Mouse (Mus musculus): Measurements from ENCODE around the gene Olfr1441. TPM values are rescaled to one million over a fixed set of nuclear protein-coding genes. Genes with fewer than 3 reads are reported as not detected.

Gene Olfr1441
- polyA plus RNA-seq (2014; fragmentation: Illumina TruSeq; extraction: RNeasy Lipid Tissue Mini Kit (QIAGEN cat#74804); ENCODE audit: low read depth, low replicate concordance): not detected

GRCm38 (mm10) chr19:12417361-12417760 lies at the start of gene Olfr1441:
Gene Olfr1441 (plus strand): TSS chr19:12417433.

DNA sequence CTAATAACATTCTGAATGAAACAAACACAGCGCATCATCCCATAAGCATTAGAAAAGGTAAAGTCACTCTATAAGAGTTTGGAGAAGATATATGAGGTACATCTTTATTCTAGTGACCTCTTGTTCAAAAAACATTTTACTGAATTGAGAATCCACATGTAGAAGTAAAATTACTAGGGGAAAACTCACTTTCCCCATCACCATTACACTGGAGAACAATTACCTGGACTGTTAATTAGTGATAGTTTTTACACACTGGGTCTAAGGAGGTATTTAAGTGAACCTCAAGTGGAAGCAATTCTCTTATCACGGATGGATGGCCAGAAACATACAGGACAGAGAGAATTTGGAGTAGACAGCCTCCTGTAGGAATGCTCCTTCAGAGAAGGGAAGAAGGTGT lies 30.3 kb upstream of the Olfr1441 start, which contains the start of gene Olfr1440:
Gene Olfr1440 (plus strand): TSS at position 301 of the 400 bp plus-strand sequence.

GRCm38 (mm10) chr19:12427605-12428004 lies 10.4 kb downstream of the Olfr1441 start, which contains the start of gene Pfpl:
Gene Pfpl (plus strand): TSS chr19:12427905.

GRCm38 (mm10) chr19:12460282-12461249 lies 43.3 kb downstream of the Olfr1441 start, which contains the start of gene Mpeg1:
Gene Mpeg1 (plus strand): TSS chr19:12460779.

Other genes with a start within 250 kb of the Olfr1441 start
- not detected for gene Olfr1555-ps1, start 247.3 kb upstream of the Olfr1441 start, polyA plus RNA-seq (2014; fragmentation: Illumina TruSeq; extraction: RNeasy Lipid Tissue Mini Kit (QIAGEN cat#74804); ENCODE audit: low read depth, low replicate concordance)
- gene Olfr1431, start 216.8 kb upstream of the Olfr1441 start, polyA plus RNA-seq (2014; fragmentation: Illumina TruSeq; extraction: RNeasy Lipid Tissue Mini Kit (QIAGEN cat#74804); ENCODE audit: low read depth, low replicate concordance): not detected
- gene Olfr1432, start 184.8 kb upstream of the Olfr1441 start, polyA plus RNA-seq (2014; fragmentation: Illumina TruSeq; extraction: RNeasy Lipid Tissue Mini Kit (QIAGEN cat#74804); ENCODE audit: low read depth, low replicate concordance): not detected
- gene Olfr262, start 175.8 kb upstream of the Olfr1441 start, polyA plus RNA-seq (2014; fragmentation: Illumina TruSeq; extraction: RNeasy Lipid Tissue Mini Kit (QIAGEN cat#74804); ENCODE audit: low read depth, low replicate concordance): not detected
- not detected for gene Olfr235, start 156.4 kb upstream of the Olfr1441 start, polyA plus RNA-seq (2014; fragmentation: Illumina TruSeq; extraction: RNeasy Lipid Tissue Mini Kit (QIAGEN cat#74804); ENCODE audit: low read depth, low replicate concordance)
- gene Olfr1434, start 137.6 kb upstream of the Olfr1441 start, polyA plus RNA-seq (2014; fragmentation: Illumina TruSeq; extraction: RNeasy Lipid Tissue Mini Kit (QIAGEN cat#74804); ENCODE audit: low read depth, low replicate concordance): not detected
- not detected for gene Olfr1436, start 118.3 kb upstream of the Olfr1441 start, polyA plus RNA-seq (2014; fragmentation: Illumina TruSeq; extraction: RNeasy Lipid Tissue Mini Kit (QIAGEN cat#74804); ENCODE audit: low read depth, low replicate concordance)
- not detected for gene Olfr1437, start 92.3 kb upstream of the Olfr1441 start, polyA plus RNA-seq (2014; fragmentation: Illumina TruSeq; extraction: RNeasy Lipid Tissue Mini Kit (QIAGEN cat#74804); ENCODE audit: low read depth, low replicate concordance)
- not detected for gene Olfr1438-ps1, start 81.5 kb upstream of the Olfr1441 start, polyA plus RNA-seq (2014; fragmentation: Illumina TruSeq; extraction: RNeasy Lipid Tissue Mini Kit (QIAGEN cat#74804); ENCODE audit: low read depth, low replicate concordance)
- gene Olfr1440, start 30.2 kb upstream of the Olfr1441 start, polyA plus RNA-seq (2014; fragmentation: Illumina TruSeq; extraction: RNeasy Lipid Tissue Mini Kit (QIAGEN cat#74804); ENCODE audit: low read depth, low replicate concordance): not detected
- not detected for gene Pfpl, start 10.5 kb downstream of the Olfr1441 start, polyA plus RNA-seq (2014; fragmentation: Illumina TruSeq; extraction: RNeasy Lipid Tissue Mini Kit (QIAGEN cat#74804); ENCODE audit: low read depth, low replicate concordance)
- 77.7 TPM for gene Mpeg1, start 43.3 kb downstream of the Olfr1441 start, polyA plus RNA-seq (2014; fragmentation: Illumina TruSeq; extraction: RNeasy Lipid Tissue Mini Kit (QIAGEN cat#74804); ENCODE audit: low read depth, low replicate concordance)
- 22.3 TPM for gene Dtx4, start 84.0 kb downstream of the Olfr1441 start, polyA plus RNA-seq (2014; fragmentation: Illumina TruSeq; extraction: RNeasy Lipid Tissue Mini Kit (QIAGEN cat#74804); ENCODE audit: low read depth, low replicate concordance)
- gene Fam111a, start 128.3 kb downstream of the Olfr1441 start, polyA plus RNA-seq (2014; fragmentation: Illumina TruSeq; extraction: RNeasy Lipid Tissue Mini Kit (QIAGEN cat#74804); ENCODE audit: low read depth, low replicate concordance): 20.9 TPM
- gene Gm4952, start 182.5 kb downstream of the Olfr1441 start, polyA plus RNA-seq (2014; fragmentation: Illumina TruSeq; extraction: RNeasy Lipid Tissue Mini Kit (QIAGEN cat#74804); ENCODE audit: low read depth, low replicate concordance): not detected
- not detected for gene Glyat, start 215.9 kb downstream of the Olfr1441 start, polyA plus RNA-seq (2014; fragmentation: Illumina TruSeq; extraction: RNeasy Lipid Tissue Mini Kit (QIAGEN cat#74804); ENCODE audit: low read depth, low replicate concordance)

Measured in adrenal gland, adult 10 weeks (tissue).